Mouse (Mus musculus) lung, postnatal 36 days (tissue): ENCODE measurements at regions not wholly inside any gene's neighbourhood (a gene's known extent, or its start where the extent isn't known, plus 50 kb on each side); places are given as distances from the start of the nearest gene placed in this dataset.

Experiments used
- DNase-seq: peaks from one replicate; pipeline ENCODE4 v3.0.0; 2022; ENCODE audit warnings: mixed read lengths

- no peak for DNase-seq
Measured at GRCm38 (mm10) chr11:18399561-18399960, 445.9 kb upstream of the Etaa1 start.

GRCm38 (mm10) chr11:18396397-18396796 is 442.7 kb upstream of the Etaa1 start:
- no peak for DNase-seq

DNA sequence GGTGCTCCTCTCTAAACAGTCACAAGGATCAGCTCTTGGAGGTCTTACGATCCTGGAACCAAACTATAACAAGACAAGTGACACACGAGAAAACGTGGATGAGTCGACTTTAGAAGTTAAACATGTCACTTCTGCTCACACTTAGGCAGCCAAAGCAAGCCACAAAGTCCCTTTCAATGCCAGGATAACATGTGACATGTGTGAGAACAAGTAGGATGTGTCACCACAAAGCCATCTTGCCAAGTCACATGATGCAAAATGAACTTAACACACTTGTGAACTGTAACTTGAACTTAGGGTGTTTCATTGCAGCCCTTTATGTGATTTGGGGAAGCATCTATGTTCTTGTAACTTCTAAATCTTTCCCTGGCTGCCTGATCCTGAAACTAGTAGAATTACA is 442.0 kb upstream of the Etaa1 start:
- no peak for DNase-seq

DNA sequence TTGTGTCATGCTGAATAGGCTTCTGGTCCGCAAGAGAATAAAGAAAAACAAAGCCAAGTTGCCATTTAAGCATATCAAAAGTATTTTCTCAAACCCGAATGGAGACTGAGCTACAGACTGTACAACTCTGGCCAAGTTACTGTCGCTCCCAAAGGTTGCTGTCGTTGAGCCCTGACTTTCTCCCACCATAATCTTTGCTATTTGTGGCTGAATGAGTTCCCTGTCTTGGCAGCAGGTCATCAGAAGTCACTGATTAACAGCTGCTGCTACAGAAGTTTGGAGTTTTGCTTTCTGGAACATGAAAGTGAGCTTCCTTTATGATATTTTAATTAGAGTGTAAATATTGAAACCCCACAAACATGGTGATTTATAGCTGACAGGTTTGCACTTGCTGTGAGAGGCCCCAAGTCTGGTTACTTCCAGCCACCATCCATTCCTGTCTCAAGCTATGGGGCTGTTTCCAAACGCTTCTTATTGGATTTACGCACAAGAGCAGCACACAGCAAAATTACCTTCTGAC is 419.2 kb upstream of the Etaa1 start:
- no peak for DNase-seq

DNA sequence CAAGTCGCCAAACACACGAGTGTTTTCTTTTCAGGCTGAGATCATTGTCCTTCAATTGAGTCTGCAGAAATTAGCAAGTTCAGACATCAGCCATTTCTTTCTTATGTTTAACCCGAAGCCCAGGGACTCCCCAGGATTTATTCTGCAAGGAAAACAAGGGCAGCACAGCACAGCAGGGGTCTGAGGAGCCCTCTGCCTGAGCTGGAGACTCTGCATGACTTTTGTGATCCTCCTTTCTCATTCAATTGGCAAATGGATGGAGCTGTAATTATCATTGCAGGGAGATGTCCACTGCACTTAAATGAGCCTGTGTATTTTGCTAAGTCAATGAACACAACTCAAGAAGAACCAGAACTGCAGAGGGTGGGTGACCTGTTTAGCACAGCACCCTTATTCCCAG is 417.6 kb upstream of the Etaa1 start:
- no peak for DNase-seq

DNA sequence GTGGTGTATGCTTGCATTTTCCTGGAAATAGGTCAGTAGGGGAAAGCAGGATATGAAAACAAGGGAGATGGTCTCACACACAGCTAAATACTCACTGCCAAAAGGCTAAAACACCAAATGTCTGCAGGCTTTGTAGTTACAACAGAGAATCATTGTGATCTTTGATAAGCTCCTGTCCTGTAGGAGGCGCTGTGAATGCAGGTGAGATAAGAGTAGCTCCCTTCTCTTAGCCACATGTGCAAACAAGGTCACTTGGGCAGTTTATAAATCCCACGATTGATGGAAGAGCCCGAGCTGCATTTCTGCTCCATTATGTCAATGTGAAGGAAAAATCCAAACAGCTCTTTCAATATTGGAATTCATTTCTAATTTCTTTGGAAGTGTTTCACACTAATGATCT is 417.2 kb upstream of the Etaa1 start:
- DNase-seq, result peak; percentile 19

DNA sequence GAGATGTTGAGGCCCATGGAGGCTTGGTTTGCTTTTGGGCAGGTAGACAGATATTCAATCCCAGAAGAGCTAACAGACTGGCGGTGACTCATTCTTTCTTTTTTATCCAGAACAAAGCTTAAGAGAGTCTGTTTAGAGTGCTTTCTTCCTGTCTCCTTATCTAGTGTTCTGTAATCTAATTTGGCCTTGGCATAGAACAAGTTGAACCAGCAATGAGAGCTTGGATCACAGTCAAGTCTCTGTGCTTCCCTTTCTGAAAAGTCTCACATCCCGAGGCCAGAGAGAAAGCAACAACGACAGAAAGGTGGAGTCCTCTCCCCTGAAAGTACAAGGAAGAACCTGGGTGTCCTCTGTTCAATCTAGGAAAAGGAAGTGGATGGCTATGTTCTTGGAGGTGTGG is 401.2 kb upstream of the Etaa1 start:
- peak; percentile 76 for DNase-seq

- peak; percentile 3 for DNase-seq
Measured at GRCm38 (mm10) chr11:18354156-18354555, 400.5 kb upstream of the Etaa1 start.

DNA sequence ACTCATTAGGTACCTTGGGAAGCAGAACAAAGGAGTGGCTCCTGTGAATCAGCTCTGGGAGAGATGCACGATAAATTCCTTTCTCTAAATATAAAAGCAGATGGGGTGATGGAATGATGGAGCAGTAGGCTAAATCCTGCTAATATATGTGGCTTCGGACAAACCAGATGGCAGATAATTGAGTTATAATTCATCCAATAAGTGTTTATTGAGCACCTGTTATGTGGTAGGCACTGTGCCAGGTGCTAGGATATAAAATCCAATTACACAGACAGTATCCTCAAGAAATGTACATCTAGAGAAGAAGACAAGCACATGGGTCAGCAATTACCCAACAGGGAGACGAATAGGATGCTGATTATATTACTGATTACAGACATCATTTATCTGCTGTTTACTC is 394.2 kb upstream of the Etaa1 start:
- DNase-seq, result no peak

DNA sequence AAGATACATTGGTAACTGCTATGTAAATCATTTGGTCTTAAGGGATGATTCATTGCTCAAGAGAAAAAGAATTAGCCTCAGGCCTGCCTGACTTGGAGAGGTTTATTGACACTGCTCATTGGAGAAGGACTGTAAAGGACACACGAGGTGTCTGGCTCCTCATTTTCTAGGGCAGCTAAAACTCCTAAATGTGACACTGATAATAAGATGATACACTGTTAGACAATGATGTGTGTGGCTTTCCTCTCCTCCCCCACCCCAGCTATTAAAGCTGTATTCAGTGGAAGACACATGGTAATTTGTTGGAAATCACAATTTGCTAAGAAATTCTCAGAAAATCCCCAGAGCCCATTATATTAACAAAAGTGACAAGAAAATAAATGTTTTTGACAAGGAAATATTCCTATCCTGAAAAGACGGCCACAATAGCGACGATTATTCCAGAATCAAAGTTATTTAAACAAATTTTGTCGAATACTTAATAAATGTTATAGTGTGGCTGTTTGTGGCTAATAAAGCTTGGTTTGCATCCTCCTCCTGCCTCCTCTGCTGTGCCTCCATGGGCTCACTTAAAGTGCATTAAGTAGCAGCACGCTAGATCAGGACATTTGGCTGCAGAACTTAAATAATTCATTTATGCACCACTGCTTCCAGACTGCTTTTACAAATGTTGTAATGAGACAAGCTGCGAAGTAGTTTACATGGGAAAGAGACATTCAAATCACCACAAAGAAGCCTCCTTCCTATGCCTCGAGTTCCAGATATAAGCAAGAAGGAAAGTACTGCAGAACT is 360.0 kb upstream of the Etaa1 start:
- no peak for DNase-seq

DNA sequence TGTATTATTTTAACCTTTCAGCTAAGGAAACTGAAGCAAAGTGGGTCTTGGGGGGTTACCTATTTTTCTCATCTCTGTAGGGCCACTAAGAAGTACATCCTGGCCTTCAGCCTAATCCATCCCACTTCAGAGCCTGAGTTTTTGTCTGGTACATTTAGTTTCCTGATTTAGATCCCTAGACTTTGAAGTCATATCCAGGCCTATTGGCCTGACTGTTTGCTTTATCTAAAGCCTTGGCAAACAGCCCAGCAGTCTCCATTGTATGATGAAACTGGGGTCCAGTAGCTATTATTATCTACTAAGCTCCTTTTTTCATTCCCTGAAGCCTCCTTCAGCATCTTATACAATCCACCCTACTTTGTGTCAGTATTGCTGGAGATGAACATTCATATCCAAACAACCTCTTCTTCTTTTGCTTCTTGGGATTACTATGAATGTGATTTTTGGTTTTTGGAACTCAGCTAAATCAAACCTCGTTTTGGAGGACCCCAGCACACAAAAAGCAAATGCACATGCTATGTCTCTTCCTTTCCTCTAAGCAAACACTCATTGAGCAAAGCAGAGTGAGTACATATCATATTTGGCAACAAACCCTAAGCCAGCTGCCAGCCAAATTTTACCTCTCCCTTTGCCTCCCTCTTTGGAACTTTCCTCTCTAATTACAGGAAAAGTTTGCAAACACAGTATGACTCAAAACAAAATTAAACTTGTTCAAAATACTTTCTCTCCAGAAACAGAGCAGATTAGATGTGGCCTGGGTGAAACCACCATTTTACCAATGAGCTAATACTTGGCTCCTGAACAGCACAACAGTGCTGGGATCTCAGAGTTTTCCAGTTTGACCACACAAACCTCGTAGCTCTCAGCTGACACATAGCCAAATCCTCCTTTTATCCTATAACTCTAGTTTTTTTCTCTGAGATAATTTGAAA is 342.8 kb upstream of the Etaa1 start:
- peak; percentile 70 for DNase-seq

DNA sequence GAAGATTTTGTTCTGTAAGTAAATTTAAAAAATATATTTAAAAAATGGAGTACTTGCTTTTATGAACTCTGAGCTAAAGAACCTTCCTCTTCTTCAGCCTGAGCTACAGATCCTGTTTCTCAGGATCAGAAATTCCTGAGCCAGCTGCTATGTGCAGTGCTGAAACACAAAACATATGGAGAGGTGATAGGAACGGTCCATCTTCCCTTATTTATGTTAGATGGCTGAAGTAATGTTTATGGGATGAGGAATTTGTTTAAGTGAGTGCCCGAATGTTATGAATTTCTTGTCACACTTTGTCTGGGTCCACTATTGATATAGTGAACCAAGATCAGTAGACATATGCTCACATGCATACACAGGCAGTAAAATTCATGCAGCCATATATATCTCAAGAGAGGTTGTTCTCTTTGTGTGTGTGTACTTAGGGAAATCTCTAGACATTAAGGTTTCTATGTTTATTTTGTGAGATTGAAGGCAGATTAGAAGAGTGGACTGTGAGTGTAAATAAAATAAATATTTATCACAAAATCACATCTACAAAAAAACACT is 325.0 kb upstream of the Etaa1 start:
- no peak for DNase-seq

DNA sequence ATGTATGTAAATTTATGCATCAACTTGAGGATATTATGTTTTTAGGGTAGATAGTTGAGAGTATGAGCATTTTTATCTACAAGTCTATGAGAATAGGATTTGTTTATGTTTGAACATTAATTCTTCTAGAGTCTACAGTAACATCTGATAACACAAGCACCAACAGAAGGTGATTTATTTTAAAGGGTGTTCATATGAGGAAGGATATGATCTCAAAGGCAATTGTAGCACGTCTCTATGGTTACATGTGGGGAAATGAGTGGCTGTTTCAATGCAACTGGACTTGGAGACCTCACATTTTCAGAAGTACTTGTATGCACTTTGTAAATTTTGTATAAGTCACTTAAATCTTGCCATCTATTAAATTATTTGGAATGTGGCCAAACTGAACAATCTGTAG is 318.7 kb upstream of the Etaa1 start:
- DNase-seq, result no peak

- no peak for DNase-seq
Measured at GRCm38 (mm10) chr11:18266161-18266560, 312.5 kb upstream of the Etaa1 start.

DNA sequence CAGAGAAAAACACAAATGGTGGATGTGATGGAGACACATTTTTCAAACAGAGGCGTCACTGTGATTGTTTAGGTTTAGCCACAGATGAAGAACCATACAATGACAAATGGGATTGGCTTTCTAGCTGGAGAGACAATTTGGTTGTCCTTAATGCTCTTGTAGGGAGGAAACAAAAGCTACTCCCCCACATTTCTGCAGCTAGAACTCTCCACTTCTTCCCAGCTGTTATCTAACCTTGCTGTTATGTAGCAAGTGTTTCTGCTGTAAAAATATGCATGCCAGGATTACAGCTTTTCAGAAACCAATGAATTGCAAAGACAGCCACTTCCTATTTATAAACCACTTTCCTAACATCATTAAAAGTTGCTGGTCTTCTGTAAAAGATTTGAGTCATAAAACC is 309.2 kb upstream of the Etaa1 start:
- DNase-seq, result no peak

DNA sequence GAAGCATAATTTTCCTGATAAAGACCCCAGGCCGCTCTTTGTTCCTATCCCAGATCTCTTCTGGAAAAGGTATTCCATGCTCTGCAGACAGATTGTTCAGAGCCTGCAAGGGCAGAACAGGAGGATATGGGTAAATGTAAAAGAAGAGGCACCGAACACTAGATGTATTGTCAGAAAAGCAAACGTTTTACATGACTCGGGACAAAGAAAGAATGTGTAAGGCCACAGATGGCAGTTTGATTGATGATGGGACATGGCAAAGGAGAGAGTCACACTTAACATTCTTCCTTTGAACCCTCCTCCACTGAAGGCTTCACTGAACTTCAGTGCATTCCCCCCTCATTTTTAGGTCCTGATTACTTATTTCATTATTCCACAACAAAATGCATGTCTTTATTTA is 295.6 kb upstream of the Etaa1 start:
- no peak for DNase-seq

DNA sequence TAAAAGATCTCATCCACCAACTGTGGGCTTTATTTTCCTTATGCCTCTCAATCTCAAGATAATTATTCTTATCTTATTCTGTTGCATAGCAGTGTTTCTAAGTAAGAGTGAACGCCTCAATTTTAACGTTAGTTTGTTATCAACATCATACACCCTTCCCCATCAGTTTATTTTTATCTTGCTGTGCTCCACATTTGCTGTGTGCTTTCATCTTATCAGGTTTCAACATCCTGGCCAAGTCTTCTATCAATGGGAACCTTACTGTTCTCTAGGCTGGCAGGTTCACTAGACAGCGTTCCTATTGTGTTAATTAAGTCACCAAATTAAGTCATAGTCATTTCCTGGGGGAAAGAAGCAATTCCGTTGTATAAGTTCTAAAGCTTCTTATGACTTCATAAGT is 263.1 kb upstream of the Etaa1 start:
- peak; percentile 7 for DNase-seq

GRCm38 (mm10) chr11:18173028-18173427 is 219.4 kb upstream of the Etaa1 start:
- DNase-seq, result no peak

DNA sequence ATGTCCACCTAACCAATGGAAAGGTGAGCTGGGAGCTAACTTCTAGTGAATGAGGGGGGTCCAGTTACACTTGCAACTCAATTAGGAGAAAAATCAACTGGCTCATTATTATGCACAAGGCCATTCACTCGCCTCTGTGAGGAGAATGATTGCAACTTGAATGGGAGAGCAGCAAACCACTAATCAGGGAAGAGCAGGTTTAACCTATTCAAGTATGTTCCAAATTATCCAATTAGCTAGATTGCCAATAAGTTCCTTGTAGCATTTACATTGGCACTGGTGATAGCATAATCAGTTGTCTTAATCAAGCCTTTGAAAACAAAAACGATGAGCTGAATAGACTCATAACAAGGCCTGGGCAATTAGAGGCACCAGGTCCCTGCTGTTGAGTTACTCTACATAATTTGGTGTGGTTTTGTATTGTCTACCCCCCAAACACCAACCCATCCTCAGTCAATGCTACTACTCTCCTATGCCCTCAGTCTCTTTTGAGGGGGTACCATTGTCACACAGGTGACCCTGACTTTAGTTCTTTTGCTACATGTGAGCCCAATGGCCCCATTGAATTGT is 217.6 kb upstream of the Etaa1 start:
- DNase-seq, result no peak

DNA sequence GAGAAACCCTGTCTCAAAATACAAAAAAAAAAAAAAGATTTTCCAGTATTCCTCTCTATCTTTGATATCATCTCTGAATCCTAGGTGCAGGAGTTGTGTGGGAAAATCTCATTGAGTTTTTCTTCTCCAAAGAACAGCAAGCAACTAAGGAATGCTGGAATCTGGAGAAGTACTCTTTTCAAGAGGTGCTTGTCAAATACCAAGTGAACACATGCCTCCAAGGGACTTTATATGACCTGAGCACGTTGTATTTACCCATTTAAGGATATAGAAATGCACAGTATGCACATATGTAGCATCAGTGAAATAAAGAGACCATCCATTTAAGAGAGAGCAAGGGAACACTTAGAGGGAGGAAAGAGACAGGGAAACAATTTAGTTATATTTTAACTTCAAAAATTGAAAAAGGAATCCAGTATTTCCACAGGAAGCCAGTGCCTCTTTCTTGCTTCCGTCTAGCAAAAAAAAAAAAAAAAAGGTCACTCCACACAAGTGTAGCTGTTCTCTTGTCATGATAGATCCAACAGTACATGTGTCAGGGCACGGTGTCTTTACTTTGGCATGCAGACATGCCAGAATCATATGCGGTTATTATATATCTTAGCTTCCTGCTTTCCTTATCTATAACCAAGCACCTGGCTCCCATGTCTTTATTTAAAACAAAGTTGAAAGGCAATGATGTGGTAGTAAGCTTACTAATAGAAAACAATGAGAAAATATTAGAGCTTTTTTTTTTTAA is 212.1 kb upstream of the Etaa1 start:
- DNase-seq, result peak; percentile 15

DNA sequence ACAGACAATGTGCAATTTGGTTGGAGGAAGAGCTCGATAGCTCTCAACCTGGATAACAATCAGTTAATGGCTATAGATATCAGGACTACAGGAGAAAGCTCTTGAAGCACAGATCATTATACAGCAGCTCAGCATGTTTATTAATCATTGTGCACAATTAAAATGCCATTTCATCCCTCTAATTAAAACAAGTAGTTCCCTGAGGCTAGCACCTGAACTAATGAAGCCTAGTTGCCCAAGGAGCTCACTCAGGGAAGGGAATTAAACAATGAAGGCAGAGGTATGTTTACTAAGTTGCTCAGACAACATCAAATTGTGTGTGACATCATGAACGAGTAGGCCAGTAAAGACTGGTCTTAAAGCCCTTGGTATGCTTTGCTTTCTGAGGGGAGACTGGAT is 210.3 kb upstream of the Etaa1 start:
- DNase-seq, result no peak
